Mouse (Mus musculus) right cerebral cortex, postnatal 36 days (tissue): ENCODE results near the gene Gm45753.

ENCODE experiments used
- DNase-seq, 2 experiments: peaks; one replicate each; pipeline ENCODE4 v3.0.0; 2022; ENCODE audit warnings: low spot score in 2 of 2, mixed read lengths in 1 of 2

Gm45753 gene

GRCm38 (mm10) chr8:45274317-45274716 is 33.9 kb downstream of the Gm45753 start:
- DNase-seq: no peak

GRCm38 (mm10) chr8:45269056-45269455 is 39.2 kb downstream of the Gm45753 start:
- no peak for DNase-seq

DNA sequence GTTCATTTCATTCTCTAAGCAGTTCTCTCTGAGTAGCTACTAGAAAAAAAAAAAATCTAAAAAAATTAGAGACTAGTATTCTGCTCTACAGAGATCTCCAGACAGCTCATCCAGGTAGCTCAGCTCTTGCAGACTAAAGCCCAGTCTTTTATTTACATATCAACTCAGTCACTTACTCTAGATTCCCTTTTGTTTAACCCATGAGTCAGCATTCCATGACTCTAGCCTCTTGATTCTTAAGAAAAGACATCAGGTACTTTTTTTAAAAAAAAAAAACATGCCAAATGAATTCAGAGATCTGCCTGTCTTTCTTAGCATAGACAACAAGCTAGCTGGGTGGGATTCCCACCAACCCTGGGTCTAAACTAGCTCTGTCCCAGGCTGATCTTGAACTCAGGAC is 39.8 kb downstream of the Gm45753 start:
- DNase-seq: no peak

- no peak for DNase-seq
Observed at GRCm38 (mm10) chr8:45267611-45268391, 40.5 kb downstream of the Gm45753 start.

- no peak for DNase-seq
Observed at GRCm38 (mm10) chr8:45266993-45267392, 41.3 kb downstream of the Gm45753 start.

- no peak for DNase-seq
Observed at GRCm38 (mm10) chr8:45264918-45265317, 43.3 kb downstream of the Gm45753 start.

- no peak for DNase-seq
Observed at GRCm38 (mm10) chr8:45262851-45263250, 45.4 kb downstream of the Gm45753 start.

DNA sequence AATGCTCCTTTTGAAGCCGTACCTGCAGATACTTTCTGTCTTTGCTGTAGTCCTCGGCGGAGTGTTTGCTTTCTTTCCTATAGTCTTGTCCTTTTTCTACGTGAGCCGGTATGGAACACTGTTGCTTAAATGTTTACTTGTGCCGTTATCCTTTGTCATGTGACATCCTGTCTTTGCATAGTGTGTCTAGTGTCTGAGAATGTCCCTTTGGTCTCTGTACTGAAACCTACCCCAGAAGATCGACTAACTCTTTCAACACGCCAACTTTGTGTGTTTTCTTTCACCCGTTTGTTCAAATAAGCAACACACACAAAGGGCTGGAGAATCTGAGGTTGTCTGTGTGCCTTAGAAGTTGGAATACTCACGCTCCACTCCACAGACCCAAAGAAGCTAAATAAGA is 46.3 kb downstream of the Gm45753 start, which contains the start of gene F11:
TSS of gene F11 (minus strand) at position 112 of the 400 bp plus-strand sequence.
- DNase-seq: no peak

GRCm38 (mm10) chr8:45258421-45258820 is 49.8 kb downstream of the Gm45753 start:
- no peak for DNase-seq

- DNase-seq: no peak
Observed at GRCm38 (mm10) chr8:45255040-45255439, 53.2 kb downstream of the Gm45753 start.

- no peak for DNase-seq
Observed at GRCm38 (mm10) chr8:45254194-45254842, 53.9 kb downstream of the Gm45753 start.

- no peak for DNase-seq
Observed at GRCm38 (mm10) chr8:45253586-45253985, 54.7 kb downstream of the Gm45753 start.

GRCm38 (mm10) chr8:45253111-45253510 is 55.2 kb downstream of the Gm45753 start:
- DNase-seq: no peak

DNA sequence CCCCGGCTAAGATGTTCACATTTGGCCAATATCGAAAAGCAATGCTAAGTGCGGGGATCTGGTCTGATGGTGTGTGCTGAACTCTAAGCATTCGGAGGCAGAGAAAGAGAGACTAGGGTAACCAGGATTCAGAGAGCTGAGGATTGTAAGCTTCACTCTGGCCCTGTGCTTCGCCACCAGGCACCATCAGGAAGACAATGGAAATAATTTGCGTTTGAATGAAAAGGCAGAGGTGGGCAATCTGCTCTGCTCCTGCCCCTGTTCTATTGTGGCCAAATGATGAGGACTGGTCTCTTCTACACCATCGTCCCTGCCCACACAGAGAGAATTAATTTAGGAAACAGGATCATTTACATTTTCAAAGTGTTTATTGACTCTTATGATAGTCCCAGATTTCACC is 62.0 kb downstream of the Gm45753 start:
- DNase-seq: no peak

- DNase-seq: no peak
Observed at GRCm38 (mm10) chr8:45239363-45239762, 68.9 kb downstream of the Gm45753 start.

GRCm38 (mm10) chr8:45238282-45238681 is 70.0 kb downstream of the Gm45753 start:
- no peak for DNase-seq

DNA sequence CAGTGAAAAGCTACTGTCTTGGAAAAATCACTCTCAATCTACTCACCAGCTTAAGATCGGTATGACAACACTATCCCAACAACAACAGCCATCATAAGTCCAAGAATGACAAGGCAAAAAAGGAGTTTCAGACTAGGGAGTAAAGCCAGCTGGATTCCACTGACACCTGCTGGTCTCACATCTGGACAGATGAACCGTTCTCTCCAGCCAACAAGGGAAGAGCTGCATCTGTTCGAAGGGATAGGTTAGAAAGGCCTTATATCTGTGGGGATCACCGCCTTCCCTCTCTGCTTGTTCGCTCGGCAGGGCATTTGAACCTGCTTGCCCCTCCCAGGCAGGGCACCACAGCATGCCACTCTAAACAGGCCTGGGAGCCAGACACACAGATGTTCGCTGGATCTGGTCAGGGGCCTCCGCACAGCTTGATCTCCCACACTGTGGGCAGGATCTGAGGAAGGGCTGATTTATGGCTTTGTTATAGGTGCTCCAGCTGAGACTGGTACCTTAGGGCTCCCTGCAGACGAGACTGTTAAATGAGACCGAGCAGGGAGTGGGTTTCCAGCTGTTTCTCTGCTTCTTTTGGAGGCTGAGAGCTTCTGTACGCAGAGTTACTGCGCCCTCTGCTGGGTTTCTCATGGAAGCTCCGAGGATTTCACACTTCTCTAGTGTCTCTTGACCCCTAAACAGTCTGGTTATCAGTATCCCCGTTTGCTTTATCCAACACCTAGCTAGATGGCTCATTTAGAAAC is 71.9 kb downstream of the Gm45753 start:
- DNase-seq: no peak

- DNase-seq: no peak
Observed at GRCm38 (mm10) chr8:45235228-45235627, 73.0 kb downstream of the Gm45753 start.

DNA sequence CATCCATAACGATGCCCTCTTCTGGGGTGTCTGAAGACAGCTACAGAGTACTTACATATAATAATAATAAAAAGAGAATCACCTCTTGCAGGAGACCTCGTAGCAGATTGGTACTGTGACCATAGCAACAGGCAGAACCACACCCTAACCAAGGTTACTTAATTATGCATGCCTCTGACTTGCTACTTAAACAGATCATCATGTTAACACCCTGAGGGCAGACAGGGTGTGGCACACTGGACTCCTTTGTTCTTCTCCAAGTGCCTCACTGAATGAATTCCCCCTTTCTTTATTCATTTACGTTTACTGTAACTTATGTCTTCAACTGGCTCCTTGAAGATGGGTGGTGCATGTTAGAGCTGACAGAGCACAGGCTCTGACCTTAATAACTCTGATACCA is 75.0 kb downstream of the Gm45753 start:
- DNase-seq: no peak
